8 mouse cellular contexts compared by ENCODE assay signal in genomic region chr10:56377966-56378647, GRCm38 (mm10). TPM values are rescaled to one million over a fixed set of nuclear protein-coding genes. Genes with fewer than 3 reads are reported as not detected.
DNase-seq lines count a peak whose midpoint lies in the region; ATAC-seq lines count a peak whose summit lies in the region.

No protein-coding gene starts in this region.

- H3K27me3 ChIP-seq in forebrain, embryonic 16.5 days (replicated peaks; ENCODE audit: control insufficient read depth, insufficient read depth, low read length): no peaks in the 10 kb centered on the region; the same call in 1 of the 2 replicates
- H3K27me3 ChIP-seq in kidney, embryonic 14.5 days (ENCODE audit: control insufficient read depth, insufficient read depth, low read length): no peaks in the 10 kb centered on the region

- 0 out of 2 replicates have a peak overlapping the region, but pooled peaks have one; percentile 1 for H3K27ac ChIP-seq in forebrain, embryonic 16.5 days (ENCODE audit: low read length)
- H3K27ac ChIP-seq in kidney, embryonic 14.5 days (ENCODE audit: low read depth, low read length): peak overlapping the region; percentile 87

- ATAC-seq in forebrain, embryonic 16.5 days: peak; percentile 39
- peak; percentile 3; the same call in 1 of the 2 replicates for ATAC-seq in kidney, embryonic 14.5 days (ENCODE audit: low FRiP score, low TSS enrichment)
- ATAC-seq in megakaryocyte, adult 5-6 weeks (ENCODE audit: poor library complexity, severe bottlenecking): peak; percentile 23; the same call in 1 of the 2 replicates

- DNase-seq in right cerebral cortex, postnatal 25 days: peak; percentile 11
- no peak for DNase-seq in right cerebral cortex, postnatal 14 days
- DNase-seq in adrenal gland, postnatal 36 days: peak; percentile 22 to 35
- peak; percentile 19 for DNase-seq in urinary bladder, postnatal 25 days (ENCODE audit: low spot score)
- DNase-seq in cerebellum, adult 9-10 months: no peak

- H3K4me1 ChIP-seq in forebrain, embryonic 16.5 days (replicated peaks; ENCODE audit: control insufficient read depth, insufficient read depth, low read length): peaks cover 10% of the 10 kb centered on the region
- peaks cover 10% of the 10 kb centered on the region; the same call in 1 of the 2 replicates for H3K4me1 ChIP-seq in kidney, embryonic 14.5 days (ENCODE audit: control insufficient read depth, insufficient read depth, low read length)

- no peaks in the 10 kb centered on the region for H3K9me3 ChIP-seq in forebrain, embryonic 16.5 days (ENCODE audit: control insufficient read depth, low read length)
- H3K9me3 ChIP-seq in kidney, embryonic 14.5 days (ENCODE audit: control insufficient read depth, low read length): no peaks in the 10 kb centered on the region

- peak overlapping the region; percentile 83 for H3K4me2 ChIP-seq in forebrain, embryonic 16.5 days (ENCODE audit: low read length)
- H3K4me2 ChIP-seq in kidney, embryonic 14.5 days (replicated peaks; ENCODE audit: low read depth, low read length): peak overlapping the region; percentile 63

- peak overlapping the region; percentile 51 for H3K4me3 ChIP-seq in forebrain, embryonic 16.5 days (replicated peaks; ENCODE audit: low read length)
- H3K4me3 ChIP-seq in kidney, embryonic 14.5 days (ENCODE audit: low read length): peak overlapping the region; percentile 76

- 0% methylated on average over 25 of the region's 25 CpGs for WGBS in forebrain, embryonic 16.5 days
- under 1% methylated on average over 25 of the region's 25 CpGs for WGBS in kidney, embryonic 14.5 days

- peak overlapping the region; percentile 54 for H3K9ac ChIP-seq in forebrain, embryonic 16.5 days (replicated peaks; ENCODE audit: low read depth, low read length)
- H3K9ac ChIP-seq in kidney, embryonic 14.5 days (ENCODE audit: low read depth, low read length): peak overlapping the region; percentile 83

- H3K36me3 ChIP-seq in forebrain, embryonic 16.5 days (ENCODE audit: control insufficient read depth, insufficient read depth): no peaks in the 10 kb centered on the region
- no peaks in the 10 kb centered on the region for H3K36me3 ChIP-seq in kidney, embryonic 14.5 days (ENCODE audit: control insufficient read depth, insufficient read depth, low read length)

RNA-seq across cellular contexts. Expression of gene Gja1, which starts 1.0 kb away (rescaled TPM):
- total RNA-seq in adrenal gland, postnatal 36 days (2021): 100 to 1,000 TPM; 161 to 356 TPM
- polyA plus RNA-seq in forebrain, embryonic 16.5 days (2015; fragmentation: Nextera tagmentation; extraction: Ambion mirVana): 82.5 and 126 TPM in 2 replicates
- 120 and 183 TPM in 2 replicates for polyA plus RNA-seq in kidney, embryonic 14.5 days (2014; fragmentation: Nextera tagmentation; extraction: Ambion mirVana)
- 1.1 and 1.3 TPM in 2 replicates for total RNA-seq in megakaryocyte, adult 5-6 weeks (2015)
- total RNA-seq in megakaryocyte, adult 5-6 weeks (2017): 1.9 and 2.1 TPM in 2 replicates

Comparison
In these comparisons a context has a peak if more than half of its experiments do, and no peak if none do; other contexts are left out.
1. DNase-seq: peak in right cerebral cortex, postnatal 25 days (single experiment), adrenal gland, postnatal 36 days (2 of 2) and urinary bladder, postnatal 25 days (single experiment); none in right cerebral cortex, postnatal 14 days (single experiment) and cerebellum, adult 9-10 months (single experiment).
2. RNA of gene Gja1, which starts 1.0 kb away (total RNA-seq): 161 to 356 TPM in adrenal gland, postnatal 36 days; 1.1 to 2.1 TPM in megakaryocyte, adult 5-6 weeks; every median in the first group is over 10 times any median in the second.
3. Peak in every context shown above with its lines, with median percentiles within 50 percentile points of each other: ATAC-seq.